Mouse (Mus musculus) erythroblast, adult 5-6 weeks (primary cell): ENCODE results near the gene Fyco1. TPM values are rescaled to one million over a fixed set of nuclear protein-coding genes. Genes with fewer than 3 reads are reported as not detected.
"Not testable (repeated sequence)": the region's sequence is repeated elsewhere in the genome, so short reads cannot be mapped to it uniquely, and the experiment has no call there.

Source experiments
- ATAC-seq: replicated peaks from 2 replicates; pipeline ENCODE4 v1.8.0; 2016; ENCODE audit warnings: moderate number of reproducible peaks, mild to moderate bottlenecking, moderate TSS enrichment, inconsistent platforms; ENCODE audit not compliant: poor library complexity, low FRiP score, severe bottlenecking
- total RNA-seq, 2 experiments: library from RNA; stranded (forward) in 1 of 2; stranded (reverse) in 1 of 2; fragments of 150-400 nt in 1 of 2; fragments of 200-764, 138-1000 nt in 1 of 2; gene quantifications; 2 replicates each; pipeline versions ENCODE4 v1.2.3 to v1.2.4; 2015 to 2017; ENCODE audit warnings: low replicate concordance in 2 of 2

Fyco1 gene
- total RNA-seq, 2 experiments from 2014 or later, result 6.5 to 12.3 TPM

- no peak for ATAC-seq
Observed at GRCm38 (mm10) chr9:123757326-123757725, 94.4 kb downstream of the Fyco1 start.

- no peak for ATAC-seq
Observed at GRCm38 (mm10) chr9:123756752-123757151, 94.9 kb downstream of the Fyco1 start.

DNA sequence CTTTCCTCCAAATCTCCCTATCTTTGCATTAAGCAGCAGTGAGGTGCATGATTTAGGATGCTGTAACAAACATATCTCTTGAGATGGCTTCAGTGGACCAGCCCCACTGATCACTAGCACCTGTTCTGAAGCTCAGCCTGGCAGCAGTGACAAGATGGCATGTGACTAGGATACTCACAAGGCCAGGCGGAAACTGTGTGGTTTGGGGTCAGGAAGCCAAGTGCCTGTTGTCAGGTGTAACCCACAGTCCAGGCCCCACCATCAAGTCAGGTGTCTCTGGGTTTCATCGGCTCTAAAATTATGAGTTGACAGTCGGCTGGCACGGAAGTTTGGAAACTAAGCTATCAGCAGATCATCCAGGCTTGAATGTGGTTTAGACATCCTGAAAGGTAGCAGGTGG, 97.4 kb downstream of the Fyco1 start:
- no peak for ATAC-seq

DNA sequence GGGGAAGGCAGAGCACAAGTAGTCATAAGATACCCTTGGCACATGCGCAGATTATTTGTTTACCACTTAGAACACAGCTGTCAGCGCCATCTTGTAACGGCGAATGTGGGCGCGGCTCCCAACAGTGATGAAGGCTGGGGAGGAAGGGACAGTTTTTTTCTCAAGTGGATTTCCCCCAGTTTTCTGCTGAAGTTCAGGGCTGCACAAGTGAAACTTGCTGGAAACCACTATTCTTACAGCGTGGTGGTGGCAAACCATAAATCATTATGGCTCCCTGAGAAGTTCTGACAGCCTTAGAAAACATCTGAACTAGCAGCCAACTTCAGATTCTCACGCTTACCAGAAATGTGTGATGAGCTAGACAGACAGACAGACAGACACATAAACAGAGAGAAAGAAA, 102.0 kb downstream of the Fyco1 start:
- not testable (repeated sequence) for ATAC-seq

- no peak for ATAC-seq
Observed at GRCm38 (mm10) chr9:123740799-123741198, 110.9 kb downstream of the Fyco1 start.

Other genes with a start within 250 kb of the Fyco1 start
- 1.0 TPM in 1 of 2 replicates, not detected in the other for gene Slc6a20b, start 219.3 kb downstream of the Fyco1 start, total RNA-seq (2015; ENCODE audit: low replicate concordance)
- 1.3 and 1.4 TPM in 2 replicates for gene Slc6a20b, start 219.3 kb downstream of the Fyco1 start, total RNA-seq (2017; ENCODE audit: low replicate concordance)
- gene Ccr9, start 173.5 kb downstream of the Fyco1 start, total RNA-seq (2015; ENCODE audit: low replicate concordance), result 0.84 and 3.5 TPM in 2 replicates
- gene Ccr9, start 173.5 kb downstream of the Fyco1 start, total RNA-seq (2017; ENCODE audit: low replicate concordance), result 0.34 and 0.84 TPM in 2 replicates
- 34.3 and 35.2 TPM in 2 replicates for gene Slc6a20a, start 173.0 kb downstream of the Fyco1 start, total RNA-seq (2015; ENCODE audit: low replicate concordance)
- 39.0 TPM in 2 replicates for gene Slc6a20a, start 173.0 kb downstream of the Fyco1 start, total RNA-seq (2017; ENCODE audit: low replicate concordance)
- 6.3 and 16.7 TPM in 2 replicates for gene Lztfl1, start 134.2 kb downstream of the Fyco1 start, total RNA-seq (2015; ENCODE audit: low replicate concordance)
- 9.6 and 15.3 TPM in 2 replicates for gene Lztfl1, start 134.2 kb downstream of the Fyco1 start, total RNA-seq (2017; ENCODE audit: low replicate concordance)
- gene Cxcr6, start 45.4 kb downstream of the Fyco1 start, total RNA-seq (2015; ENCODE audit: low replicate concordance), result 1.3 TPM in 1 of 2 replicates, not detected in the other
- 0.77 and 1.3 TPM in 2 replicates for gene Cxcr6, start 45.4 kb downstream of the Fyco1 start, total RNA-seq (2017; ENCODE audit: low replicate concordance)
- not detected in 2 replicates for gene Xcr1, start 10.1 kb upstream of the Fyco1 start, total RNA-seq (2015; ENCODE audit: low replicate concordance)
- gene Xcr1, start 10.1 kb upstream of the Fyco1 start, total RNA-seq (2017; ENCODE audit: low replicate concordance), result 0.70 TPM in 1 of 2 replicates, not detected in the other
- 12.3 and 17.3 TPM in 2 replicates for gene Ccr1, start 116.8 kb upstream of the Fyco1 start, total RNA-seq (2015; ENCODE audit: low replicate concordance)
- gene Ccr1, start 116.8 kb upstream of the Fyco1 start, total RNA-seq (2017; ENCODE audit: low replicate concordance), result 12.1 and 14.9 TPM in 2 replicates
- gene Ccr1l1, start 126.5 kb upstream of the Fyco1 start, total RNA-seq (2015; ENCODE audit: low replicate concordance), result not detected in 2 replicates
- 1.4 and 1.6 TPM in 2 replicates for gene Ccr1l1, start 126.5 kb upstream of the Fyco1 start, total RNA-seq (2017; ENCODE audit: low replicate concordance)
- gene Ccr3, start 170.1 kb upstream of the Fyco1 start, total RNA-seq (2015; ENCODE audit: low replicate concordance), result 25.5 and 33.2 TPM in 2 replicates
- 15.9 and 17.4 TPM in 2 replicates for gene Ccr3, start 170.1 kb upstream of the Fyco1 start, total RNA-seq (2017; ENCODE audit: low replicate concordance)